Mouse (Mus musculus): ENCODE measurements around the gene Actc1. TPM values are rescaled to one million over a fixed set of nuclear protein-coding genes. Genes with fewer than 3 reads are reported as not detected.

Gene Actc1
- total RNA-seq (2021) (over 10,000 TPM in 1 of 2 experiments, 1,000 to 10,000 TPM in 1; 9,778 to 11,260 TPM), polyA plus RNA-seq (2012; rRNA removed) (24,627 and 41,572 TPM in 2 replicates)
- long read RNA-seq, transcript Actc1-201 (7 exons, 1,473 nt) = major isoform, 2,059 of 2,506 reads
- long read RNA-seq, partial matches to known transcripts = 401 of 2,506 reads
- long read RNA-seq, other reads (novel, unspliced or antisense) = 46 of 2,506 reads

GRCm38 (mm10) chr2:114052696-114053598, at the start of gene Actc1:
Gene Actc1, minus strand, starts transcription at chr2:114053548.
- intact Hi-C loops (cut with DNase I) = no loop called here
- peak; percentile 73 to 78 for DNase-seq
- Histone ChIP-seq H3K36me3 (ENCODE audit: control insufficient read depth, insufficient read depth, low read length) (peaks cover 15% of the 10 kb centered on the region), H3K79me2 (replicated peaks; ENCODE audit: control insufficient read depth, insufficient read depth, low read length) (no peaks in the 10 kb centered on the region), H3K4me3 (peak within 1 kb of the TSS; percentile 55), H3K4me1 (ENCODE audit: control insufficient read depth, insufficient read depth, low read length) (no peaks in the 10 kb centered on the region; the same call in 1 of the 2 replicates), H3K27ac (peak within 1 kb of the TSS; percentile 90), H3K9ac (ENCODE audit: low read depth, low read length) (peak within 1 kb of the TSS; percentile 89), H3K27me3 (ENCODE audit: control insufficient read depth, insufficient read depth, low read length) (no peaks in the 10 kb centered on the region)
- peak; percentile 79; the same call in 1 of the 2 replicates for TF ChIP-seq EP300 (IDR thresholded peaks at IDR 0.05; ENCODE audit: insufficient read depth, low read depth, low read length)
- no peak for TF ChIP-seq CTCF (IDR thresholded peaks at IDR 0.05)
- TF ChIP-seq POLR2A (IDR thresholded peaks at IDR 0.05; ENCODE audit: insufficient read depth, low read depth, low read length) = peak; percentile 97
- 24% methylated on average over 14 of the region's 14 CpGs for WGBS

GRCm38 (mm10) chr2:114102471-114102870, 49.1 kb upstream of the Actc1 start:
- peaks cover 2% of the 10 kb centered on the region; the same call in 1 of the 2 replicates for H3K4me1 ChIP-seq (ENCODE audit: control insufficient read depth, insufficient read depth, low read length)
- intact Hi-C loops (cut with DNase I) = loop anchor here (5.0 kb wide), 1 partner anchor 40 kb away; no protein-coding TSS in a partner anchor
- DNase-seq = no peak
- no peak overlapping the region for H3K9ac ChIP-seq (ENCODE audit: low read depth, low read length)
- H3K4me3 ChIP-seq = no peak overlapping the region
- no peaks in the 10 kb centered on the region for H3K27me3 ChIP-seq (ENCODE audit: control insufficient read depth, insufficient read depth, low read length)
- H3K79me2 ChIP-seq (replicated peaks; ENCODE audit: control insufficient read depth, insufficient read depth, low read length) = no peaks in the 10 kb centered on the region
- TF ChIP-seq CTCF (IDR thresholded peaks at IDR 0.05) (no peak), POLR2A (IDR thresholded peaks at IDR 0.05; ENCODE audit: insufficient read depth, low read depth, low read length) (no peak), EP300 (IDR thresholded peaks at IDR 0.05; ENCODE audit: insufficient read depth, low read depth, low read length) (no peak)
- H3K27ac ChIP-seq = no peak overlapping the region
- peaks cover 4% of the 10 kb centered on the region for H3K36me3 ChIP-seq (ENCODE audit: control insufficient read depth, insufficient read depth, low read length)
- WGBS = 81% methylated on average over 3 of the region's 3 CpGs

- intact Hi-C loops (cut with DNase I) = loop anchor here (5.0 kb wide), 1 partner anchor 41 kb away; no protein-coding TSS in a partner anchor
- Histone ChIP-seq H3K27ac (no peak overlapping the region), H3K36me3 (ENCODE audit: control insufficient read depth, insufficient read depth, low read length) (peaks cover 6% of the 10 kb centered on the region), H3K79me2 (replicated peaks; ENCODE audit: control insufficient read depth, insufficient read depth, low read length) (no peaks in the 10 kb centered on the region), H3K4me1 (ENCODE audit: control insufficient read depth, insufficient read depth, low read length) (peaks cover 2% of the 10 kb centered on the region; the same call in 1 of the 2 replicates), H3K27me3 (ENCODE audit: control insufficient read depth, insufficient read depth, low read length) (no peaks in the 10 kb centered on the region), H3K9ac (ENCODE audit: low read depth, low read length) (no peak overlapping the region), H3K4me3 (no peak overlapping the region)
- no peak for DNase-seq
- no peak for TF ChIP-seq POLR2A (IDR thresholded peaks at IDR 0.05; ENCODE audit: insufficient read depth, low read depth, low read length)
- WGBS = 94% methylated on average over 9 of the region's 9 CpGs
Observed at GRCm38 (mm10) chr2:114100834-114101233, 47.5 kb upstream of the Actc1 start.

- TF ChIP-seq EP300 (IDR thresholded peaks at IDR 0.05; ENCODE audit: insufficient read depth, low read depth, low read length) (no peak), POLR2A (IDR thresholded peaks at IDR 0.05; ENCODE audit: insufficient read depth, low read depth, low read length) (no peak), CTCF (IDR thresholded peaks at IDR 0.05) (no peak)
- Histone ChIP-seq H3K4me1 (ENCODE audit: control insufficient read depth, insufficient read depth, low read length) (peaks cover 4% of the 10 kb centered on the region), H3K79me2 (replicated peaks; ENCODE audit: control insufficient read depth, insufficient read depth, low read length) (no peaks in the 10 kb centered on the region), H3K36me3 (ENCODE audit: control insufficient read depth, insufficient read depth, low read length) (peaks cover 6% of the 10 kb centered on the region), H3K4me3 (no peak overlapping the region), H3K27ac (no peak overlapping the region), H3K9ac (ENCODE audit: low read depth, low read length) (no peak overlapping the region), H3K27me3 (ENCODE audit: control insufficient read depth, insufficient read depth, low read length) (no peaks in the 10 kb centered on the region)
- intact Hi-C loops (cut with DNase I) = loop anchor here (5.0 kb wide), 1 partner anchor 42 kb away; no protein-coding TSS in a partner anchor
- WGBS = 84% methylated on average over 3 of the region's 3 CpGs
- no peak for DNase-seq
Observed at GRCm38 (mm10) chr2:114099816-114100215, 46.5 kb upstream of the Actc1 start.

GRCm38 (mm10) chr2:114099109-114099508, 45.8 kb upstream of the Actc1 start:
- 95% methylated on average over 5 of the region's 5 CpGs for WGBS
- intact Hi-C loops (cut with DNase I) = no loop called here
- Histone ChIP-seq H3K27me3 (ENCODE audit: control insufficient read depth, insufficient read depth, low read length) (no peaks in the 10 kb centered on the region), H3K79me2 (replicated peaks; ENCODE audit: control insufficient read depth, insufficient read depth, low read length) (no peaks in the 10 kb centered on the region), H3K9ac (ENCODE audit: low read depth, low read length) (no peak overlapping the region), H3K4me1 (ENCODE audit: control insufficient read depth, insufficient read depth, low read length) (peaks cover 4% of the 10 kb centered on the region), H3K4me3 (no peak overlapping the region), H3K36me3 (ENCODE audit: control insufficient read depth, insufficient read depth, low read length) (peaks cover 5% of the 10 kb centered on the region), H3K27ac (no peak overlapping the region)
- TF ChIP-seq POLR2A (IDR thresholded peaks at IDR 0.05; ENCODE audit: insufficient read depth, low read depth, low read length) (no peak), CTCF (IDR thresholded peaks at IDR 0.05) (no peak), EP300 (IDR thresholded peaks at IDR 0.05; ENCODE audit: insufficient read depth, low read depth, low read length) (no peak)
- DNase-seq = no peak

All from heart, adult 2 months (tissue).